Mouse (Mus musculus): ENCODE results near the gene 4933430I17Rik. TPM values are rescaled to one million over a fixed set of nuclear protein-coding genes. Genes with fewer than 3 reads are reported as not detected.

The 4933430I17Rik gene
- total RNA-seq, 2 experiments from 2014 or later, result 0.37 to 0.53 TPM

- no peak for DNase-seq (ENCODE audit: low spot score in 2 of 2)
- intact Hi-C loops (cut with DNase I), result no loop called here
Measured at GRCm38 (mm10) chr4:62520892-62521400, 4.2 kb upstream of the 4933430I17Rik start.

GRCm38 (mm10) chr4:62525489-62525811 is 281 bp downstream of the 4933430I17Rik start:
- intact Hi-C loops (cut with DNase I), result no loop called here

GRCm38 (mm10) chr4:62526256-62526655 is 1.1 kb downstream of the 4933430I17Rik start:
- intact Hi-C loops (cut with DNase I), result no loop called here

More at GRCm38 (mm10) chr4:62525489-62525811, 281 bp downstream of the 4933430I17Rik start:
- no peak for DNase-seq (ENCODE audit: low spot score in 2 of 2)

GRCm38 (mm10) chr4:62527655-62528054 is 2.5 kb downstream of the 4933430I17Rik start:
- intact Hi-C loops (cut with DNase I), result no loop called here
- DNase-seq (ENCODE audit: low spot score in 2 of 2), result no peak

More at GRCm38 (mm10) chr4:62526256-62526655, 1.1 kb downstream of the 4933430I17Rik start:
- no peak for DNase-seq (ENCODE audit: low spot score in 2 of 2)

GRCm38 (mm10) chr4:62533729-62534128 is 8.6 kb downstream of the 4933430I17Rik start:
- intact Hi-C loops (cut with DNase I), result no loop called here

GRCm38 (mm10) chr4:62541802-62542201 is 16.6 kb downstream of the 4933430I17Rik start:
- intact Hi-C loops (cut with DNase I), result no loop called here
- DNase-seq (ENCODE audit: low spot score in 2 of 2), result no peak

More at GRCm38 (mm10) chr4:62533729-62534128, 8.6 kb downstream of the 4933430I17Rik start:
- no peak for DNase-seq (ENCODE audit: low spot score in 2 of 2)

- intact Hi-C loops (cut with DNase I), result no loop called here
- no peak for DNase-seq (ENCODE audit: low spot score in 2 of 2)
Measured at GRCm38 (mm10) chr4:62543782-62544181, 18.6 kb downstream of the 4933430I17Rik start.

GRCm38 (mm10) chr4:62544801-62545200 is 19.6 kb downstream of the 4933430I17Rik start:
- no peak for DNase-seq (ENCODE audit: low spot score in 2 of 2)
- intact Hi-C loops (cut with DNase I), result no loop called here

- intact Hi-C loops (cut with DNase I), result no loop called here
- DNase-seq (ENCODE audit: low spot score in 2 of 2), result no peak
Measured at GRCm38 (mm10) chr4:62551966-62552365, 26.8 kb downstream of the 4933430I17Rik start.

GRCm38 (mm10) chr4:62557436-62557835 is 32.3 kb downstream of the 4933430I17Rik start:
- peak in 1 of 2 experiments; percentile 35 for DNase-seq (ENCODE audit: low spot score in 2 of 2)
- intact Hi-C loops (cut with DNase I), result no loop called here

GRCm38 (mm10) chr4:62559797-62560329 is 34.7 kb downstream of the 4933430I17Rik start, which contains the start of gene Rgs3:
TSS of gene Rgs3 (plus strand) at chr4:62559847.
- DNase-seq (ENCODE audit: low spot score in 2 of 2), result no peak
- intact Hi-C loops (cut with DNase I), result loop anchor here (10.0 kb wide), 1 partner anchor 555 kb away; no protein-coding TSS in a partner anchor

- DNase-seq (ENCODE audit: low spot score in 2 of 2), result peak; percentile 82 to 89
- intact Hi-C loops (cut with DNase I), result loop anchor here (1.0 to 10.0 kb wide), 3 partner anchors 135 to 554 kb away; no protein-coding TSS in a partner anchor
Measured at GRCm38 (mm10) chr4:62560963-62561629, 35.9 kb downstream of the 4933430I17Rik start.

GRCm38 (mm10) chr4:62561630-62562001 is 36.4 kb downstream of the 4933430I17Rik start:
- intact Hi-C loops (cut with DNase I), result loop anchor here (1.0 to 10.0 kb wide), 3 partner anchors 135 to 553 kb away; no protein-coding TSS in a partner anchor
- DNase-seq (ENCODE audit: low spot score in 2 of 2), result no peak

- intact Hi-C loops (cut with DNase I), result loop anchor here (10.0 kb wide), 1 partner anchor 553 kb away; no protein-coding TSS in a partner anchor
- no peak for DNase-seq (ENCODE audit: low spot score in 2 of 2)
Measured at GRCm38 (mm10) chr4:62562006-62562405, 36.8 kb downstream of the 4933430I17Rik start.

- intact Hi-C loops (cut with DNase I), result loop anchor here (10.0 kb wide), 1 partner anchor 548 kb away; no protein-coding TSS in a partner anchor
- no peak for DNase-seq (ENCODE audit: low spot score in 2 of 2)
Measured at GRCm38 (mm10) chr4:62566530-62566929, 41.4 kb downstream of the 4933430I17Rik start.

- intact Hi-C loops (cut with DNase I), result loop anchor here (10.0 kb wide), 1 partner anchor 547 kb away; no protein-coding TSS in a partner anchor
- DNase-seq (ENCODE audit: low spot score in 2 of 2), result no peak
Measured at GRCm38 (mm10) chr4:62567696-62568095, 42.5 kb downstream of the 4933430I17Rik start.

GRCm38 (mm10) chr4:62568359-62568758 is 43.2 kb downstream of the 4933430I17Rik start:
- intact Hi-C loops (cut with DNase I), result loop anchor here (10.0 kb wide), 1 partner anchor 546 kb away; no protein-coding TSS in a partner anchor
- DNase-seq (ENCODE audit: low spot score in 2 of 2), result no peak

GRCm38 (mm10) chr4:62569603-62570002 is 44.4 kb downstream of the 4933430I17Rik start:
- no peak for DNase-seq (ENCODE audit: low spot score in 2 of 2)
- intact Hi-C loops (cut with DNase I), result loop anchor here (10.0 kb wide), 1 partner anchor 545 kb away; no protein-coding TSS in a partner anchor

GRCm38 (mm10) chr4:62570029-62570428 is 44.9 kb downstream of the 4933430I17Rik start:
- DNase-seq (ENCODE audit: low spot score in 2 of 2), result no peak
- intact Hi-C loops (cut with DNase I), result no loop called here
